Mouse (Mus musculus) frontal cortex, postnatal 36 days (tissue): ENCODE results near the gene Gm6525.

ENCODE experiments used
- DNase-seq, 2 experiments: peaks; one replicate each; pipeline ENCODE4 v3.0.0; 2022; ENCODE audit warnings: low spot score in 2 of 2

The Gm6525 gene

DNA sequence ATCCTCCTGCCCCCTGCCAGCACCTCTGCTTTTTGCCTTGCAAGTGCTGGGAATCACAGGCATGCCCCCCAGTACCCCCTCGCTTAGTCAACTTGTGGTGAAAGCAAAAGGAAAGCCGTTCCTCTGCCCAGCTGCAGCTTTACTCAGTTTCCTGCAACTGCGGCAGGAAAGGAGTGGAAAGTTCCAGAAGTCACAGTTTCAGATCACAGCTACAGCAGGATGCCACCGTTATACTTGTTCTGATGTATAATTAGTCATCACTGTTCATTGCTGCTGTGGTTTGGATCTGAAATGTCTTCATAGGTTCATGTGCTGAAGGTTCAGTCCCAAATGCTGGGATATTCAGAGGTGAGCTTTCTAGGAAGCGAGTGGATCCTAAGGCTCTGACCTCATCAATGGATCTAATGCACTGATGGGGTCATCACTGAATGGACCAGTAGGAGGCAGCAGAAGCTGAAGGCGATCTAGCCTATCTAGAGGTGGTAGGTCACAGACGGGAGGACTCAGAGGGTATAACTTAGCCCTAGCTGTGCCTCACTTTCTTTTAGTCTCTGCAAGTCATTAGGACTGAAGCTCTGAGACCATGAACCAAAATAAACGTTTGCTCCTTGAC lies 4.4 kb upstream of the Gm6525 start:
- no peak for DNase-seq

DNA sequence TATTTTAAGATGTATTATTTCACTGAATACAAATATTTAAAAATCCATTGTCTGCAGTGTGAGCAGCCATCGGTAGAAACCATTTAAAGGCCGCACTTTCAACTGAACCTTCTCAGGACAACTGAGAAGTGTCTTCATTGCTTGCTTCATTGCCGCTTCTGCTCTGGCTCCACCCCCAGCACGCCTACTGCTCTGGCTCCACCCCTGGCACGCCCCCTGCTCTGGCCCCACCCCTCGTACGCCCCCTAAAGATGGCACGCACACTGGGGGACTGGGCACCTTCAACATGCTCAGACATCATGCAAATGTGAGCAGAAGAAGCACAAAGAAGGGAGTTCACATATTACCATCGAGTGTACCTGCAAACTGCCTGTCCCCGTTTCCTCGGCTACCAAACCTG lies 1.5 kb upstream of the Gm6525 start:
- no peak for DNase-seq

DNA sequence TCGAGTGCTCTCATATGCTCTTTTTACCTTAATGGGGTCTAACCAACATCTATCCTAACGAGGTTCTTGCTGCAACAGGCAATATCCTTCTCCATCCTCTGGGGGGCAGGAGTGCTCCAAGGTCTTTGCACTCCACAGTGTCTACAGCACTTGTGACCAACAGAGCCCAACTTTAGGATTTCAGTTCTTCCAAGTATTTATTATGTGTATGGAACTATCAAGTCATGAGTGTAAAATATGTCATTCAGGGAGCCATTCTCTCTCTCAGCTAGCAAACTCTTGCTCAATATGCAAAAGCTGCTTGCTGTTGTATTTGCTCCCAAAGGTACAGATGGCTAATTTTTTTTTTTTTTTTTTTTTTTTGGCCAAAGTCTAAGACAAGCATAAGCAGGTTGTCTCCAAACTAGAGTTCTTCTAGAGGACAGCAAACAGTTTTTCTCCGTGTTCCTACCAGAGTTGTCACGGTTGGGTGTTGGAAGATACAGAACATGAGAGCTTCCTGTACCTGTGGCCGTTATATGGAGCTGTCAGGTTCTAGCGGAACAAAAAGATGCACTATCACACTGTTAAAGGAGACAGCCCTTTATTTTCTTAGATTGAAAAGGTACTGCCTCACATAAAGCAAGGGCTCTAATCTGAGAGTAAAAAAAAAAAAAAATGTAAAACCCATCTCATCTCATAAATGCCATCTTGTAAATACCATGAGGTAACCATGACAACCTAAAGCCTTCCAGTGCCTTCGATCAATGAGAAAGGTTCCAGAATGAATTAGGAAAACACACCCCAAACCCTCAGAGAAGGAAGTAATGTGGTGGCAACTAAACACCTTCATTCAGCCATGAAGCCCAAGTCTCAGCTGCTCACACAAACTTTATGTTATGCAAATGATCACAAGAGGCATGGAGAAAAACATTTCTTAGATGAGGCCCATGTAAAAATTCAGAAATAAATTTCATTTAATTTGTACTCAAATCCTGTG lies 1.7 kb downstream of the Gm6525 start:
- DNase-seq: peak; percentile 51 to 82

DNA sequence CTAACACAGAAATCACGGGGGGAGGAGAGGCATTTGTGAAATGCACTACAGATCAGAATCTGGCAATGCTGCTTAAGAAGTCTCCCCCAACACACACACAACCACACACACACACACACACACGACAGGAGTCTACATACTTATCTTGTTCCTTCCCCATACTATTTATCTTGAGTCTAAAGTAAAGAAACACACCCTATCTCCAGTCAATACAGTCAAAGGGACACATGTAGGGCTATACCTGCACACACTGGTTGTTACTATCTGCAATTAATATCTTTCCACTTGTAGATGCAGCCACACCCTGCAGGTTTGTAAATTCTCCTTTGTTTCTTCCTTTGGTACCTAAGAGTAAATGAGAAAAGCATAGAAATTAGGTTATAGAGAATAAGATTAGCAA lies 3.9 kb downstream of the Gm6525 start:
- DNase-seq: no peak

DNA sequence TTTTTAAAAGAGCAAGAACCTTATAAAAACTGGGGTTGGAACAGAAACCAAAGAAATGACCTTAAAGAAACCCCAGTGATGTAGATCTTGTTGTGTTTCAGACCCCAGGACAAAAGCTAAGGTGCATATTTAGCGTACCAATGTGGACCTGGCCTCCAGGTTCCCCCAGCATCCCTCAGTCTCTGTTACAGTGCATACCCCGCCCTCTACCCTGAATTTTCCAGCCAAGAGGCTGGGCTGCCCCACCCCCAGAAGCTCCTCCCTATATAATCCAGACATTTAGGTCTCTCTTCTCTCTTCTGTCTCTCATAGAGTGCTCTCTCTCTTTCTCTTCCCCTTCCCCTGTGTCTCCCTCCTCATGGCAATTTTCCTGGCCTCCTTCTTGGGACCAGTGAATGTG lies 6.4 kb downstream of the Gm6525 start:
- no peak for DNase-seq

DNA sequence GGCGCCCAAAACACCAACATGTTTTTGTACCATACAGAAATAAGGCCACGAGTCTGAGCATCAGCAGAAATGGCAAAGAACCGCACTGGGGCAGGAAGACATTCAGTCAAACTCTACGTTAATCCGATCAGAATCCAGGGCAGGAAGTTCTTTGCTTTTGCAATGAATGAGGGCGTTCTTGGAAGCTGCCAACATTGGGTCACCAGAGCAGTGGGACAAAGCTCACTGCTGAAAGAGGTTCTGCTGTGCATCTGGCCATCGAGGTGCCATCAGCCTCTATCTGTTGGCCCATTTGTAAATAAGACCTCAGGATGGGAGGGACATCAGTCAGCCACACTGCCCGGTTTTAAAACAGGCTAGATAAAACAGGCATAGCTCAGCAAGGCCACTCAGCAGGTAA lies 7.2 kb downstream of the Gm6525 start:
- no peak for DNase-seq

DNA sequence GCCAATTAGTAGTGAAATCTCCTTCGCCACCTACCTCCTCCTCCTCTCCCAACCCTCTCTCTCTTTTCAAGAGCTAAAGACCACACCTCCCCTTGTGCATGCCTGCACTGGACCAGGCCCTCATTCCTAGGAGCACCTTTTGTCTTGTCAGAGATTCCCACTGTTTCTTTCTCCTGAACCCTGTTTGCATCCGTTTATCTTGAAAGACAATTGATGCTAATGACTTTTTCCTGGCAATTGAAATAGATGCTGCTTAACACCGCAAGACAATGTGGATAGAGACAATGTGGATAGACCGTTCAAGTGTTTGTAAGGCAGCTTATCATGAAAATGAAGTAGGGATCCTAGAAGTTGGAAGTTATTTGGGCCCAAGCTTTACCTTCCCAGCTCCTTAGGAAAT lies 7.8 kb downstream of the Gm6525 start:
- DNase-seq: no peak

DNA sequence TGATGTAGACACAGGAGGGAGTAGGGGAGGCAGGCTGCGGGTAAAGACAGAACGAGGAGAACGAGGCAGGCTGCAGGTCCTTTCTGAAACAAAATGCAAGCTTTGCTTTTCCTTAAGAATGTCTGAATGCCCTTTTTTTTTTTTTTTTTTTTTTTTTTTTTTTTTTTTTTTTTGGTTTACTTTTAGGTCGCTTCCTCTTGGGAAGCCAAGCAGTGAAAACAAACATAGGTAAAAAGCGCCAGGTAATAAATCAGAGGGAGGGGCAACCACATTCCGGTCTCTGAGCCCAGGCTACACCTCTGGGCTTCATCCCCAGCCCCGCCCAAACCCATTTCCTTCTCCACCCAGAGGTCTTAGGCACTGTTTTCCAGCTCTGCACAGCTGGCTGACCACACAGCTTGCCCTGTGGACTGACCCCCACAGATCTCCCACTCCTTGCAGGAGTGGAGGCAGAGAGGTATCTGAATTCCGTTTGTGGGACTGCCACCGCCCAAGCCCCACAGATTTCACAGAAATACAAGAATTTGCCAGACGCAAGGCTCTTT lies 15.8 kb downstream of the Gm6525 start:
- DNase-seq: no peak

DNA sequence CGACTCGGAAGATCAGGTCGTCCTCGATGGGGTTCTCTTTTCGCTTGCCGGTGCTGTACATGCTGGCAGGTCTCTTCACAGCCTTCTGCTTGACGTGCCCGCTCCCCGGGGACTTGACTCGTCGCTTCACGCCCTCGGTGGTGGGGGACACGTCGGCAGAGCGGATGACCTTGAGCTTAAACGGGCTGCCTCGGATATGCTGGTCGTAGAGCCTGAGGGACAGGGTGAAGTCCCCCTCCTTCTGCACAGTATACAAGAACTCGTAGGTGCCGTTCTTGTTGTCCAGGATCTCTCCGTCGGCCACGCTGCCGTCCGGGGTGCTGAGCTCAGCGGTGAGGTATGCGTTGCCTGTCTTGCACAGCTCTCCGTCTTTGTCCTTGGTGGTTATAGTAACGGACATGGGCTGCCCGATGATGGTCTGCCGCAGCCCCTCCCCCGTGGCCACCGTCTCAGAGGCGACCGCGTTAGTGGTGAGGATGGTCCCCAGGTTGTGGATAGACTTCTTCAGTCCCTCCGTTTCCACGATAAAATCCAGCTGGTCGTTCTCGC lies 16.7 kb downstream of the Gm6525 start:
- no peak for DNase-seq

DNA sequence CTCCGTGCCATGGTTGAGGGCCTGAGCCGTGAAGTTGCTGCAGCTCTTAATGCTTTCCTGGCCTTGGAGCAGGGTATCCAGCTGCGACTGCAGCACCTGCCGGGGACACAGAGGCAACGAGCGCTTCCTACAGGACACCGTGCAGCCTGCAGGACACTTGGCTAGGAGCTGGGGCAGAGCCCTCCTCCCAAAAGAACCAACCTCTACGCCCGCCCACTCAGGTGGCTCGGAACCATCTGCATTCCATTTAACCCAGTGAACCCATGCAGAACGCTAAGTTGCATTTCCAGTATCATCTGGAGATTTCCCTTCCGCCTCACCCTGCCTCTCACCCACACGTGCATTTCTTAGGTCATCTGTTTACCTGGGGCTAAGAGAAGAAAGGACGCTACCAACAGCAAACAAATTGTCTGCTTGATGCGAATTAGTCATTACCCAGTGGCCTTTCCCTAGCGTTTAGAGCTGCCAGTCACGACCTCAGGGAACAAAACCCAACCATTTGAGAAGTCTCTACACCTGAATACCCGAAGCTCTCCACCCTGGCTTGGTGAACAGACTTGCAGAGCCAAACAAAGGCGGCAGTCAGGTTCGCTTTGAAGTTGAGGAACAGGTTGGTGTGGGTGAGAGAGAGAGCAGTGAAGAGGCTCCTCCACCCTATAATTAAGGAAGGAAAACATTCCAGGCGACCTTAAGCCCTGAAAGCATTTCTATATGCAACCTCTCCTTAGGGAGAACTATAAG lies 17.4 kb downstream of the Gm6525 start:
- no peak for DNase-seq

DNA sequence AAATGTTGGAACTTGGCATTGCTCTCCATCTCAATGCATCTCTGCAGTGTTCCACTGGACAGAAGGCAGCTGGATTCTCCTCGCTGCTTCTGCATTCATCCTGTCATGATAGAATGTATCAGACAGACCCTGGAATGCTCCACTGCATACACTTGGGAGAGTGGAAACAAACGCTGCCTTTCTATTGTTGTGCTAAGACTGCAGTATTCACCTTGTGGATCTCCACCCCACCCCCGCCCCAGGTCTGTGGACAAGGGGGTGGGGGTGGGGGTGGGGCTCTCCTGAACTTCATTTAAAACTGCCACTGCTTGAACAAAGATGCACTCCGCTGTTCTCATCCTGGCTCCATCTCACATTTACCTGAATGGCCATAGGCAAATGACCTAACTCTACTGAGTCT lies 20.0 kb downstream of the Gm6525 start:
- no peak for DNase-seq

DNA sequence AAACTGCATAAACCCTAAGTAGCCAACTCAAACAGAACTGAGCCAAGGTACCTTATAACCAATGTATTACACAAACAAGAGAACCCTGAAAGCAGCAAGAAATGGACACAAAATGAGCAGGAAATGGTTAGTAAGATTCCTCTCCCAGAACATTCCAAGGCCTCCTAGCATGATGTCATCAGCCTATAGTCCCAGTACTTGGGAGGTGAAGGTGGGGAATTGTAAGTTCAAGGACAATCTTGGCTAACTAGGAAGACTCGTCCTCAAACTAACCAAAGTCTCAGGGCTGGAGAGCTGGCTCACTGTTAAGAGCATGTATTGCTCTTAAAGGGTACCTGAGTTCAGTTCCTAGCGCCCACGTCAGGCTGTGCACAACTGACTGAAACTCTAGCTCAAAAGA lies 24.3 kb downstream of the Gm6525 start:
- no peak for DNase-seq

DNA sequence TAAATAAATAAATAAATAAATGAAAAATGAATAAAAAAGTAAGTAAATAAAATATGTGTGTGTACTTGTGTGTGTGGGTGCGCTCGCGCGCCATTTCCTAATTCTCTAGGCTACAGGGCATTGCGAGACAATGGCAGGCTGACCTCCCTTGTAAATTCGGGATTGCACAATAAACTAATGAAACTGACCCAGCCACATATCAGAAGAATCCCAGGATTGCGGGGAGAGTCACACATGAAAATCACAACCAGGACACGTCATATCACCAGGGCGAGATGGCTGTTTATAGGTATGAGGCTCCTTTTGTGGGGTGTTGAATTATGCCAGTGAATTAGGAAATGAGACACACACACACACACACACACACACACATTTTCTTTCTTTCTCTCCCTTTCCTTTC lies 25.6 kb downstream of the Gm6525 start:
- no peak for DNase-seq

DNA sequence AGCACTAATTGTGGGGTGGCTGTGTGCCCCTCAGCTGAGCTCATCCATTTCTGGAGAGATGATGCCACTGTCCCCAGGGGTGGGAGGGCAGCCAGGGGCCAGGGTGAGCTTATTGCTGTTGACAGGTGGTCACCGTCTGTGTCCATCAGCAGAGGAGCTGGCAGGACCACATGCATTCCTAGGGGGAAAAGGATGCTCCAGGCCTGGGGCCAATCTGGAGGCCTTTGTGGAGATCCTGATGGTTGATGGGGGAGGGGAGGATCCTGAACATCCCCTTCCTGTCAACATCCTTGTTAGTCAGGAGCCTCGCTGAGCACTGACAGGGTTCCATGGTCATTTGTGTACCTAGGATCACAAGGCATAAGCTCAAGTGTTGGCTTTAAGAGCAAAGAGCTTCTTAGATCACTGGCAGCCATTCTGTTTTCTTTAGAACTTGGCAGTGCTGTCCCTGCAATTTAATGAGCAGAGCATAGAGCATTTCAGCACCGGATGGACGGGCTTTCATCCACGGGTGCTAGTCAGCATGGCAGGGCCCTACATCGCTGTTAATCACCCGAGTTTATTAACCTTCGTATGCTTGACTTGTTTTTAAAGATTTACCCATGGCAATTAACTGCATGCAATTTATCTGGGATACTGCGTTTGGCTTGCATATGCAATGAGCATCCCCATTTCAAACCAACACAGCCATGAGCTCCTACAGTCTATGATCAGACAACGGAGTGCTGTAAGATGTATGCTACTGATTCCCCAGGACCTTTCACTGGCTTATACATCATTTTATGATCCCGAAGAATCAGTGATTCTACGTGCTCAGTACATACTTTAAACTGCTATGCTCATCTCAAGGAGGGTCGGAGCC lies 26.9 kb downstream of the Gm6525 start:
- DNase-seq: no peak

DNA sequence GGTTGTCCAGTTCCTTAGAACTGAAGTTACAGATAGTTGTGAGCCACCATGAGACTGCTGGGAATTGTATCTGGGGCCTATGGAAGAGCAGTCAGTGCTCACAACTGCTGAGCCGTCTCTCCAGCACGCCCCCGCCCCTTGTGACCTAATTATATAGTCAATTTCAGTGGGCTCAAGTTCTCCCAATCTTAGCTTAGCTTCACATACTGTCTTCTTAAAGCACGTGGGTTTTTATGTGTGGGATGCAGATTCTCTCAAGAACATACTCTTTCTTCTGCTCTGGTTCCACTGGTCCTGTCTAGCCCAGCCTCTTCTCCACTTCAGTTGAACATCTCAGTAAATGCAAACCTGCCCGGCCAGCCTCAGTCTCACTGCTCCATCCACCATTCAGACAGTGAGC lies 30.7 kb downstream of the Gm6525 start:
- peak; percentile 31 to 65 for DNase-seq

DNA sequence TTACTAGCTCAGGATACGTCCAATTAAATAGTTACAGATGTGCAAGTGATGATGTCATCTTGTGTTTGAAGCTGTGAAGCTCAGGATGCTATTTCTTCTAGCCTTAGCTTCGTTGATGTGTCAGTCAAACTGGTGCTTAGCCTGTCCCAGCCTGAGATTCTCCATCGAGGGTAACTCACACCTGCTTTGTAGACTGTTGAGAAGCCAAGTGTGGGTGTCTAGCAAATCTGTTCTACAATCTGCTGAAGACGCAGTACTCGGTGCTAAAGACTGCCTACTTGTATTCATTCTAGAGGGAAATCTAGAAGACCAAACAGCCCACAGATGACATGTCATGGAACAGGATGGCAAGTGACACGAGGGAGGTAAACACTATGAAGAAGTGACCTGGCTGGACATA lies 31.7 kb downstream of the Gm6525 start:
- peak in 1 of 2 experiments; percentile 68 for DNase-seq

DNA sequence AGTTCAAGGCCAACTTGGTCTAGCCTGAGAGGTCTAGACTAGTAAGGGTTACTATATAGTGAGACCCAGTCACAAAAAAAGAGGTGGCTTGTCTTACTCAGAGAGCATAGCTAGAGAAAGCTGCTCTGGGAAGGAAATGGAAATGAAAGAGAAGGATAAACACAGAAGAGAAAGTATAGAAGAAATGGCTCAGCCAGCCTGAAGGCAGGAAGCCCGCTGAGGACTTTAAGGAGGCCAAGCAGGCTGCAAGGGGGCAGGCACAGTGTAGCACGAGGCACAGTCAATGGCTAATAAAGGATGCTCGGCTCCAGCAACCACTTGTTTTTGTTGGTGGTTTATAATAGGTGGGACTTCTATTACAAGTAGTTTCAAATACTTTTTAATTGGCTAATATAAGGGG lies 32.2 kb downstream of the Gm6525 start:
- no peak for DNase-seq

DNA sequence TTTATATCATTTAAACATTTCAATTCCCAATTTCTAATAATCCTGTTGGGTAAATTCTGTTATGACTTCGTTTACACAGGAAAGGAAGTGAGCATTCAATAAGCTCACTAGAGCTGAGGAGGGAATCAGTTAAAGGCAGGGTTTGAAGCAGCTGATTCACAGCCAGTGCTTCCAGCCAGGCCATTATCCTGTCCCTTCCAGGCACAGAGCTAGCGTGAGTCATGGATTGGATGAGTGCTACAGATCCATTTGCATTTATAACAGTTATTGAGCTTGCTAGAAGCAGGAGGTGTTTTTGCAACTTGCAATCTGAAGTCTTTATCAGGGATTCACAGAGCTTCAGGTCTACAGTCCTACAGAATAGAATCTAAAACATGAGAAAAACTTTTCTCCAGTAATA lies 33.5 kb downstream of the Gm6525 start:
- DNase-seq: peak in 1 of 2 experiments; percentile 42

DNA sequence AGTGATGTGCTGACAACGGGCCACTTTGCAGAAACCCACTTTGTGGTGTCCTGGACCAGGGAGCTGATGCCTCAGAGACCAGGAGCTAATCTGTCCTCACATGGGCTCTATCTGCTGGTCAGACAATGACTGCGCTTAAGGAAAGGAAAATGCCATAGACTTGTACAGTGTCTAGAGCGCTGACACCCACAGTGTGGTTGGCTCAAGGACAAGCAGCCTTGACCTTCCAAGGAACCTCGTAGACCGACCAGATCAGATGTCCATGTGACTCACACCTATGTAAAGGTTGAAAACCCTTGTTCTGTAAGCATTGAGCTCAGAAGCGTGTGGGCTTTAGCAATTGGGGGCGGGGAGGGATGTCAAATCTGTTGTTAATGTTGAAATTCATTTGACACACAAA lies 34.6 kb downstream of the Gm6525 start:
- DNase-seq: no peak

DNA sequence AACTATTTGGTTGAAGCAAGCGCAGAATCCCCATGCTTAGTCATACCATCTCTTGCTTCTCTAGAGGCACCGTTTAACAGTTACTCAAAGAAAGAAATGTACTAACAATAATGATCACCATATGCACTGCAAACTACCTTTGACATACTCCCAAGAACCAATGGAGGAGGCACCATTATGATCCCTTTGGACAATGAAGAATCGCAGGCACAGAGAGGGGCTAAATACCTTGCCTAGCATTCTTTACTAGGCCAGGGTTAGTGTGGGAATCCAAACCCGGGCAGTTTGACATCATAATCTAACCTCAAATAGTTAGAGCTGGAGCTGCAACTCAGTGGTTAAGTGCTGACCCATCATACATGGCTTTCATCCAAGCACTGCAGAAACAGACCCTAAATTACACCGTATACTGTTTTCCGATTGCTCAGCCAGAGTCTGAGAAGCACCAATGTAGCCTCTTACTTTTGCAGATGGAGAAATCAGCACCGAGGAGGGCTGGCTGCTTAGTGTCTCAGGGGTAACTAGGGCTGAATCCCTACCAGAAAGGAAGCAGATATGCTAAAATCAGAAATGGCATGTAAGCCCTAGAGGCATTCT lies 35.1 kb downstream of the Gm6525 start:
- no peak for DNase-seq
